Mouse (Mus musculus) ES-Bruce4 (cell line): ENCODE measurements at regions not wholly inside any gene's neighbourhood (a gene's known extent, or its start where the extent isn't known, plus 50 kb on each side); places are given as distances from the start of the nearest gene placed in this dataset.

Experiments
- CTCF ChIP-seq: IDR thresholded peaks from one replicate; pipeline ENCODE4 v1.8.1; 2011; ENCODE audit warnings: low read depth, low read length
- EP300 ChIP-seq: IDR thresholded peaks from 2 replicates; pipeline ENCODE4 v1.6.1; 2011; ENCODE audit warnings: low read depth, low read length; ENCODE audit not compliant: insufficient read depth
- POLR2A ChIP-seq: IDR thresholded peaks from one replicate; pipeline ENCODE4 v1.8.1; 2011; ENCODE audit warnings: low read length; ENCODE audit not compliant: insufficient read depth

DNA sequence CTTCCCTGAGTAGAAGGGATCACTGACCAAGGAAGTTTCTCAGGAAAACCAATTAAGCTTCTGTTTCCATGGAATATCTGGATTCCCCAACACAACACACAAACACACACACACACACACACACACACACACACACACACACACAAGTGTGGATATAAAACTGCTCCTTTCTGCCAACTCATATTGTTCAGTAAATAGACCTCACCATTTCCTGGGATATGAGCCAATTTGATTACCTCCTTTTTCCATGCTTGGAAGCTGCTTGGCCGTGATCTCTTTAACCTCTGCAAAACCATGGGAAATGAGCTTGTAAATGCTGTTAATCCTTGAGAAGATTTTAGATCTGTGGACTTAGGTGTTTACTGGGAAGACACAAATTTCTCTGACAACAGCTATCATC is 272.4 kb downstream of the Trib2 start:
- TF ChIP-seq CTCF (no peak), EP300 (no peak), POLR2A (no peak)
